Mouse (Mus musculus): Measurements from ENCODE around the gene Txnip.

GRCm38 (mm10) chr3:96579239-96579750 is 21.5 kb downstream of the Txnip start:
- TF ChIP-seq POLR2A (IDR thresholded peaks at IDR 0.05; ENCODE audit: insufficient read depth, low read depth, low read length) (no peak), EP300 (IDR thresholded peaks at IDR 0.05; ENCODE audit: insufficient read depth, low read depth, low read length) (no peak)
